Mouse (Mus musculus) kidney, postnatal 14 days (tissue): Measurements from ENCODE around the gene Capns1.
"Not testable (repeated sequence)": the region's sequence is repeated elsewhere in the genome, so short reads cannot be mapped to it uniquely, and the experiment has no call there.

ENCODE experiments used
- DNase-seq: peaks from one replicate; pipeline ENCODE4 v3.0.0; 2022; ENCODE audit warnings: mixed read lengths

Gene Capns1

GRCm38 (mm10) chr7:30202895-30203690, 4.5 kb upstream of the Capns1 start:
- DNase-seq = no peak

- not testable (repeated sequence) for DNase-seq
These were observed 2.0 kb upstream of the Capns1 start for GRCm38 (mm10) chr7:30200661-30201060.

GRCm38 (mm10) chr7:30200200-30200599, 1.6 kb upstream of the Capns1 start:
- DNase-seq = no peak

- DNase-seq = no peak
These were observed 1.0 kb upstream of the Capns1 start for GRCm38 (mm10) chr7:30199498-30200139.

- DNase-seq = peak; percentile 41
These were observed 950 bp downstream of the Capns1 start for GRCm38 (mm10) chr7:30197592-30198129.

GRCm38 (mm10) chr7:30196171-30196570, 2.4 kb downstream of the Capns1 start:
- no peak for DNase-seq

- no peak for DNase-seq
These were observed 3.1 kb downstream of the Capns1 start for GRCm38 (mm10) chr7:30195461-30195860.

GRCm38 (mm10) chr7:30194884-30195283, 3.7 kb downstream of the Capns1 start:
- DNase-seq = peak; percentile 97

GRCm38 (mm10) chr7:30194101-30194831, 4.3 kb downstream of the Capns1 start:
- DNase-seq = peak; percentile 52

GRCm38 (mm10) chr7:30193581-30194100, 5.0 kb downstream of the Capns1 start:
- DNase-seq = peak; percentile 90

- no peak for DNase-seq
These were observed 5.6 kb downstream of the Capns1 start for GRCm38 (mm10) chr7:30193013-30193412.

GRCm38 (mm10) chr7:30192088-30192487, 6.5 kb downstream of the Capns1 start:
- DNase-seq = no peak

- DNase-seq = no peak
These were observed 9.5 kb downstream of the Capns1 start for GRCm38 (mm10) chr7:30189116-30189491.

GRCm38 (mm10) chr7:30188344-30189115, 10.1 kb downstream of the Capns1 start:
- DNase-seq = no peak

GRCm38 (mm10) chr7:30184641-30185348, 13.8 kb downstream of the Capns1 start:
- DNase-seq = no peak

- peak; percentile 92 for DNase-seq
These were observed 14.7 kb downstream of the Capns1 start, which contains the start of gene Cox7a1 for GRCm38 (mm10) chr7:30183879-30184289. Gene Cox7a1, plus strand, starts transcription at chr7:30184144.

- DNase-seq = not testable (repeated sequence)
These were observed 15.4 kb downstream of the Capns1 start for GRCm38 (mm10) chr7:30183189-30183588.

GRCm38 (mm10) chr7:30181929-30182328, 16.7 kb downstream of the Capns1 start:
- not testable (repeated sequence) for DNase-seq

GRCm38 (mm10) chr7:30181308-30181707, 17.3 kb downstream of the Capns1 start:
- peak; percentile 81 for DNase-seq

GRCm38 (mm10) chr7:30178256-30178655, 20.4 kb downstream of the Capns1 start:
- no peak for DNase-seq

GRCm38 (mm10) chr7:30176474-30176873, 22.1 kb downstream of the Capns1 start:
- DNase-seq = no peak
